Mouse (Mus musculus) stomach, postnatal 0 days (tissue): ENCODE data around the gene Mllt3.

Experiments used
- CTCF ChIP-seq: IDR thresholded peaks from 2 replicates; pipeline ENCODE4 v1.5.1; 2016; ENCODE audit warnings: antibody characterized with exemption, low read depth, mild to moderate bottlenecking, moderate library complexity
- EP300 ChIP-seq: optimal IDR thresholded peaks from 2 replicates; pipeline ENCODE3; 2016; ENCODE audit warnings: antibody characterized with exemption

DNA sequence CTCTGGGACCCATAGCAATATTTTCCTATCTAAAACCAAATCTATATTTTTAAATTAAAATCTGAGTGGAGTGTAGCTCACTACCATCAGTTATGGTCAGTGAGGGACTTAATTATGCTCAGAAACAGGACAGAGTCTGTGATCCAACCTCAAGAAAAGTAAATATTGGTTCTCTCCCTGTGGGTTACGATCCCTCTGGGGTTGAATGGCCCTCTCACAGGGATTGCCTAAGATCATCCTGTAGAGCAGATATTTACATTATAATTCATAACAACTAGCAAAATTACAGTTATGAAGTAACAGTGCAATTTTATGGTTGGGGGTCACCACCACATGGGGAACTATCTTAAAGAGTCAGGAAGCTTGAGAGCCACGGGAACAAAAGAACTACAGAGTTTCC, 152.9 kb downstream of the Mllt3 start:
- TF ChIP-seq EP300: no peak
- no peak for TF ChIP-seq CTCF
